Mouse (Mus musculus): ENCODE measurements around the gene Tlr13. TPM values are rescaled to one million over a fixed set of nuclear protein-coding genes. Genes with fewer than 3 reads are reported as not detected.

Gene Tlr13
- polyA plus RNA-seq, 1 experiment from 2014 or later, result 0.67 TPM

DNA sequence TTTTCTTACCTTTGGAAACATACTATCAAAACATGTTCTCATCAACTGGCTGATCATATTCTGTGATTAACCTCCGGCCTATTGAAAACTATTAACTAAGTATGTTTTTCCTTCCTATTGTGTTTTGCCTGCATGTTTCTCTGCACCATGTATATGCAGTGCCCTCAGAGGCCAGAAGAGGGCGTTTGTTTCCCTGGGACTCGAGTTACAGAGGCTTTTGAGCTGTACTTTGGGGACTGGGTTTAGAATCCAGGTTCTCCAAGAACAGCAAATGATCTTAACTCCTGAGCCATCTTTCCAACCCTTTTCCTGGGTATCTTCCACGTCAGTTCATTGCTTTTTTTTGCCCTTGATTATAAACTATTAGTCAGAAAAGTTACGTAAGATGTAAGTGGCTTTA lies 54.3 kb downstream of the Tlr13 start:
- no peak overlapping the region for H3K4me3 ChIP-seq (ENCODE audit: low read length)
- WGBS, result 67% methylated on average over 5 of the region's 5 CpGs
- H3K36me3 ChIP-seq (ENCODE audit: control insufficient read depth, insufficient read depth, low read length), result no peaks in the 10 kb centered on the region
- H3K9ac ChIP-seq (ENCODE audit: low read depth, low read length), result no peak overlapping the region
- no peak overlapping the region for H3K27ac ChIP-seq (ENCODE audit: low read length)
- no peaks in the 10 kb centered on the region for H3K9me3 ChIP-seq (ENCODE audit: control insufficient read depth, low read length)
- H3K4me2 ChIP-seq (ENCODE audit: low read depth, low read length), result no peak overlapping the region
- H3K4me1 ChIP-seq (ENCODE audit: control insufficient read depth, insufficient read depth, low read length), result no peaks in the 10 kb centered on the region
- H3K27me3 ChIP-seq (replicated peaks; ENCODE audit: control insufficient read depth, insufficient read depth, low read length), result no peaks in the 10 kb centered on the region
- ATAC-seq, result no peak

- no peaks in the 10 kb centered on the region for H3K36me3 ChIP-seq (ENCODE audit: control insufficient read depth, insufficient read depth, low read length)
- 82% methylated on average over 5 of the region's 5 CpGs for WGBS
Observed at GRCm38 (mm10) chrX:106198904-106199303, 55.9 kb downstream of the Tlr13 start.

DNA sequence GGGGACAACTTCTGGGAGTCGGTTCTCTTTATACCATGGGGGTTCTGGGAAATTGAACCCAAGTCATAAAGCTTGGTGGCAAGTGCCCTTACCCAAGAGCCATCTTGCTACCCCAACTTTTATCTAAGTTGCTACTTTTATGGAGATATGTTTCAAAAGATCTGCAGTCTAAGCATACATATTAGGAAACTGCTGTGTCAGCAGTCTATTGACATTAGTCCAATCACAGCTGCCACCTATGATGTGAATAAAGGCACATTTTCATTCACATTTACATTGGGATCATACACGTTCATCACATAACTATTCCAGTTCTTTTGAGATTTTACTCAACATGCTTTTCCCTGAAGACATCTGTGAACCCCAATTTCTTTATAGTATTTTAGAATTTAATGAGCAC lies 66.1 kb downstream of the Tlr13 start:
- no peak overlapping the region for H3K4me2 ChIP-seq (ENCODE audit: low read depth, low read length)
- no peak overlapping the region for H3K9ac ChIP-seq (ENCODE audit: low read depth, low read length)
- no peaks in the 10 kb centered on the region for H3K9me3 ChIP-seq (ENCODE audit: control insufficient read depth, low read length)
- no peaks in the 10 kb centered on the region for H3K36me3 ChIP-seq (ENCODE audit: control insufficient read depth, insufficient read depth, low read length)
- no peak overlapping the region for H3K27ac ChIP-seq (ENCODE audit: low read length)
- no peak for ATAC-seq
- no peaks in the 10 kb centered on the region for H3K4me1 ChIP-seq (ENCODE audit: control insufficient read depth, insufficient read depth, low read length)
- no peak overlapping the region for H3K4me3 ChIP-seq (ENCODE audit: low read length)
- H3K27me3 ChIP-seq (replicated peaks; ENCODE audit: control insufficient read depth, insufficient read depth, low read length), result no peaks in the 10 kb centered on the region
- 82% methylated on average over 2 of the region's 2 CpGs for WGBS

More at GRCm38 (mm10) chrX:106198904-106199303, 55.9 kb downstream of the Tlr13 start:
- Histone ChIP-seq H3K27ac (ENCODE audit: low read length) (no peak overlapping the region), H3K9ac (ENCODE audit: low read depth, low read length) (no peak overlapping the region), H3K4me2 (ENCODE audit: low read depth, low read length) (no peak overlapping the region), H3K4me1 (ENCODE audit: control insufficient read depth, insufficient read depth, low read length) (no peaks in the 10 kb centered on the region), H3K27me3 (replicated peaks; ENCODE audit: control insufficient read depth, insufficient read depth, low read length) (no peaks in the 10 kb centered on the region), H3K4me3 (ENCODE audit: low read length) (no peak overlapping the region), H3K9me3 (ENCODE audit: control insufficient read depth, low read length) (no peaks in the 10 kb centered on the region)
- no peak for ATAC-seq

Other genes starting within 250 kb of the Tlr13 start
- gene Atrx, start 213.8 kb upstream of the Tlr13 start, polyA plus RNA-seq (2015; fragmentation: Nextera tagmentation; extraction: Ambion mirVana), result 88.2 and 111 TPM in 2 replicates
- 78.9 and 79.8 TPM in 2 replicates for gene Magt1, start 131.3 kb upstream of the Tlr13 start, polyA plus RNA-seq (2015; fragmentation: Nextera tagmentation; extraction: Ambion mirVana)
- gene Cox7b, start 127.5 kb upstream of the Tlr13 start, polyA plus RNA-seq (2015; fragmentation: Nextera tagmentation; extraction: Ambion mirVana), result 547 and 584 TPM in 2 replicates
- 17.0 and 18.1 TPM in 2 replicates for gene Atp7a, start 115.9 kb upstream of the Tlr13 start, polyA plus RNA-seq (2015; fragmentation: Nextera tagmentation; extraction: Ambion mirVana)
- gene Pgk1, start 43.9 kb downstream of the Tlr13 start, polyA plus RNA-seq (2015; fragmentation: Nextera tagmentation; extraction: Ambion mirVana), result 533 and 567 TPM in 2 replicates
- 8.5 and 9.1 TPM in 2 replicates for gene Taf9b, start 78.0 kb downstream of the Tlr13 start, polyA plus RNA-seq (2015; fragmentation: Nextera tagmentation; extraction: Ambion mirVana)
- gene Fnd3c2, start 112.2 kb downstream of the Tlr13 start, polyA plus RNA-seq (2015; fragmentation: Nextera tagmentation; extraction: Ambion mirVana), result not detected in 2 replicates